Mouse (Mus musculus): ENCODE measurements around the gene Gpc5. TPM values are rescaled to one million over a fixed set of nuclear protein-coding genes. Genes with fewer than 3 reads are reported as not detected.

The Gpc5 gene
- polyA plus RNA-seq, 1 experiment from 2014 or later, result 15.4 TPM

- no peaks in the 10 kb centered on the region for H3K9me3 ChIP-seq (ENCODE audit: control insufficient read depth, low read length)
- peak; percentile 79 for ATAC-seq
- H3K4me1 ChIP-seq (ENCODE audit: control insufficient read depth, insufficient read depth, low read depth, low read length), result no peaks in the 10 kb centered on the region
- H3K4me2 ChIP-seq (ENCODE audit: low read length), result no peak overlapping the region
- H3K9ac ChIP-seq (ENCODE audit: low read depth, low read length), result no peak overlapping the region
- H3K27me3 ChIP-seq (replicated peaks; ENCODE audit: control insufficient read depth, insufficient read depth, low read length), result no peaks in the 10 kb centered on the region
- H3K36me3 ChIP-seq (ENCODE audit: control insufficient read depth, insufficient read depth, low read length), result no peaks in the 10 kb centered on the region
- 60% methylated on average over 7 of the region's 7 CpGs for WGBS
- H3K4me3 ChIP-seq (ENCODE audit: low read length), result no peak overlapping the region
- H3K27ac ChIP-seq (ENCODE audit: low read depth, low read length), result no peak overlapping the region
Measured at GRCm38 (mm10) chr14:115779382-115780177, 687.6 kb downstream of the Gpc5 start.

DNA sequence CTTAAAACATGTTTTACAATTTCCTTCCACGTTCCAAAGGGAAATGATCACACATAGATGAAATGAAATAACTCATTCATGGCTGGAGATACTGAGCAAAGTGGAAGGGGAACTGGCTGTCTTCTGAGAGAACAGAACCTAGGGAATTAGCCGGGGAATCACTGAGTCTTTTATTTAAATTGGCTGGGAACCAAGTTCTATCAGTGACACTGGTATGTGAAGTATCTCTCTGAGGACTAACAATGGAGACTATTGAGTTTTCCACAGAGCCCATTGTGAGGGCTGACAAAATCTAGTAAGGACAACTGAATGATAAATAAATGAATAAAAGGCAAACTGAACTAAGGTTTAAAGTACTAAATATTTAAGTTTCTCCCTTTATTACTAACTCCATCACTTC is 712.7 kb downstream of the Gpc5 start:
- Histone ChIP-seq H3K4me1 (ENCODE audit: control insufficient read depth, insufficient read depth, low read depth, low read length) (no peaks in the 10 kb centered on the region), H3K27me3 (replicated peaks; ENCODE audit: control insufficient read depth, insufficient read depth, low read length) (no peaks in the 10 kb centered on the region), H3K27ac (ENCODE audit: low read depth, low read length) (no peak overlapping the region), H3K9ac (ENCODE audit: low read depth, low read length) (no peak overlapping the region), H3K9me3 (ENCODE audit: control insufficient read depth, low read length) (no peaks in the 10 kb centered on the region), H3K36me3 (ENCODE audit: control insufficient read depth, insufficient read depth, low read length) (no peaks in the 10 kb centered on the region), H3K4me3 (ENCODE audit: low read length) (no peak overlapping the region), H3K4me2 (ENCODE audit: low read length) (no peak overlapping the region)
- WGBS, result 14% methylated on average over 2 of the region's 2 CpGs
- peak; percentile 50; the same call in 1 of the 2 replicates for ATAC-seq

- H3K9me3 ChIP-seq (ENCODE audit: control insufficient read depth, low read length), result no peaks in the 10 kb centered on the region
- H3K9ac ChIP-seq (ENCODE audit: low read depth, low read length), result no peak overlapping the region
- no peaks in the 10 kb centered on the region for H3K36me3 ChIP-seq (ENCODE audit: control insufficient read depth, insufficient read depth, low read length)
- no peaks in the 10 kb centered on the region for H3K4me1 ChIP-seq (ENCODE audit: control insufficient read depth, insufficient read depth, low read depth, low read length)
- no peak overlapping the region for H3K4me2 ChIP-seq (ENCODE audit: low read length)
- H3K4me3 ChIP-seq (ENCODE audit: low read length), result no peak overlapping the region
- no peak overlapping the region for H3K27ac ChIP-seq (ENCODE audit: low read depth, low read length)
- no peaks in the 10 kb centered on the region for H3K27me3 ChIP-seq (replicated peaks; ENCODE audit: control insufficient read depth, insufficient read depth, low read length)
- no peak for ATAC-seq
- WGBS, result 19% methylated on average over 1 of the region's 1 CpGs
Measured at GRCm38 (mm10) chr14:115819021-115819420, 727.0 kb downstream of the Gpc5 start.

GRCm38 (mm10) chr14:115821657-115822056 is 729.6 kb downstream of the Gpc5 start:
- Histone ChIP-seq H3K9ac (ENCODE audit: low read depth, low read length) (no peak overlapping the region), H3K27ac (ENCODE audit: low read depth, low read length) (no peak overlapping the region), H3K4me2 (ENCODE audit: low read length) (no peak overlapping the region), H3K9me3 (ENCODE audit: control insufficient read depth, low read length) (no peaks in the 10 kb centered on the region), H3K27me3 (replicated peaks; ENCODE audit: control insufficient read depth, insufficient read depth, low read length) (no peaks in the 10 kb centered on the region), H3K4me3 (ENCODE audit: low read length) (no peak overlapping the region), H3K36me3 (ENCODE audit: control insufficient read depth, insufficient read depth, low read length) (no peaks in the 10 kb centered on the region), H3K4me1 (ENCODE audit: control insufficient read depth, insufficient read depth, low read depth, low read length) (no peaks in the 10 kb centered on the region)
- 53% methylated on average over 7 of the region's 7 CpGs for WGBS
- peak; percentile 68; the same call in 1 of the 2 replicates for ATAC-seq

DNA sequence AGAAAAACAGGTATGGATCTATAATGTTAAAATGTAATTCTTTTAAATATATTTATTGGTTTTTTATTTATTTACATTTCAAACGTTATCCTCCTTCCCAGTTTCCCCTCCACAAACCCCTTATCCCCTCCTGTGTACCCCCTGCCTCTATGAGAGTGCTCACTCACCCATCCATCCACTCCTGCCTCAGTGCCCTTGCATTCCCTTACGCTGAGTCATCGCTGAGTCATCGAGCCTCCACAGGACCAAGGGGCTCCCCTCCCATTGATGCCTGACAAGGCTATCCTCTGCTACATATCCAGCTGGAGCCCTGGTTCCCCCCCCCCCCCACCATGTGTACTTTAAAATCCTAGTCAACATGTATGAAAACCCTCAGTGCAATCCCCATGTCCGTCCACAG is 738.5 kb downstream of the Gpc5 start:
- no peaks in the 10 kb centered on the region for H3K27me3 ChIP-seq (replicated peaks; ENCODE audit: control insufficient read depth, insufficient read depth, low read length)
- no peaks in the 10 kb centered on the region for H3K36me3 ChIP-seq (ENCODE audit: control insufficient read depth, insufficient read depth, low read length)
- H3K9ac ChIP-seq (ENCODE audit: low read depth, low read length), result no peak overlapping the region
- H3K27ac ChIP-seq (ENCODE audit: low read depth, low read length), result no peak overlapping the region
- WGBS, result 73% methylated on average over 5 of the region's 5 CpGs
- H3K4me1 ChIP-seq (ENCODE audit: control insufficient read depth, insufficient read depth, low read depth, low read length), result no peaks in the 10 kb centered on the region
- H3K4me3 ChIP-seq (ENCODE audit: low read length), result no peak overlapping the region
- no peak overlapping the region for H3K4me2 ChIP-seq (ENCODE audit: low read length)
- H3K9me3 ChIP-seq (ENCODE audit: control insufficient read depth, low read length), result no peaks in the 10 kb centered on the region
- ATAC-seq, result no peak

GRCm38 (mm10) chr14:115831219-115831755 is 739.3 kb downstream of the Gpc5 start:
- Histone ChIP-seq H3K4me1 (ENCODE audit: control insufficient read depth, insufficient read depth, low read depth, low read length) (no peaks in the 10 kb centered on the region), H3K9me3 (ENCODE audit: control insufficient read depth, low read length) (no peaks in the 10 kb centered on the region), H3K9ac (ENCODE audit: low read depth, low read length) (no peak overlapping the region), H3K4me2 (ENCODE audit: low read length) (no peak overlapping the region), H3K27me3 (replicated peaks; ENCODE audit: control insufficient read depth, insufficient read depth, low read length) (no peaks in the 10 kb centered on the region), H3K4me3 (ENCODE audit: low read length) (no peak overlapping the region), H3K27ac (ENCODE audit: low read depth, low read length) (no peak overlapping the region), H3K36me3 (ENCODE audit: control insufficient read depth, insufficient read depth, low read length) (no peaks in the 10 kb centered on the region)
- 0 out of 2 replicates have a peak, but pooled peaks have one; percentile 40 for ATAC-seq
- WGBS, result under 1% methylated on average over 7 of the region's 7 CpGs

DNA sequence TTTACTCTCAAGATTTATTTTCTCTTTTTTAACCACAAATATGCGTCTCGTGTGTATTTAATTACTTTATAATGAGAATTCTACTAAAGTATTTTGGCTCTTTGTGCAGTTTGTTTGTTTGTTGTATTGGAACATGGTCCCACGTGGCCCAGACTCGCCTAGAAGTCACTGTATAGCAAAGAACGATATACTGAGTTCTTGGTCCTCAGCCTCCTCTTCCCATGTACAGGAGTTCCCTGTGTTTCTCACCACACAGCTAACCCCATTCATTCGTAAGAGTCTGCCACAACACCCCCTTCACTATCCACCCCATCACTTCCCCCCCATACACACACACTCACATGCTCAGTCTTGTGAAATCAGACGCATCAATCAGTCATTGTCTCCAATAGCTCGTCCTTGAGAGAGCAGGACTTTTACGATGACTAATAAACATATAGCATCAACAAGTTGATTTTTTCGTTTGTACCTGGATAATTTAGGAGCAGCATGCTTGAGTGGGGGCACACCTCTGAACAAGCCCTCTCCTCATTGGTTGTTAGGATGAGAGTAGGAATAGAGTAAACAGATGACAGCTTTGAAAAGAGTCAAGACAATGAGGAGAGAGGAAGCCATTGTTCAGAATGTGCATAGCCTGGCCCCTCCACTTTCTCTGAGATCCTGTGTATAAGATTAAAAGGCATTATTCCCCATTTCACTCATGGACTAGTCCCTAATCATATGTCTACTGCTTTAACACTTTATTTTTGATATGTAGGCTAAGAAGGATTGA is 740.0 kb downstream of the Gpc5 start:
- Histone ChIP-seq H3K4me3 (ENCODE audit: low read length) (no peak overlapping the region), H3K4me1 (ENCODE audit: control insufficient read depth, insufficient read depth, low read depth, low read length) (no peaks in the 10 kb centered on the region), H3K27ac (ENCODE audit: low read depth, low read length) (no peak overlapping the region), H3K36me3 (ENCODE audit: control insufficient read depth, insufficient read depth, low read length) (no peaks in the 10 kb centered on the region), H3K27me3 (replicated peaks; ENCODE audit: control insufficient read depth, insufficient read depth, low read length) (no peaks in the 10 kb centered on the region), H3K9me3 (ENCODE audit: control insufficient read depth, low read length) (no peaks in the 10 kb centered on the region), H3K4me2 (ENCODE audit: low read length) (no peak overlapping the region), H3K9ac (ENCODE audit: low read depth, low read length) (no peak overlapping the region)
- 73% methylated on average over 10 of the region's 10 CpGs for WGBS
- peak; percentile 52; the same call in 1 of the 2 replicates for ATAC-seq

DNA sequence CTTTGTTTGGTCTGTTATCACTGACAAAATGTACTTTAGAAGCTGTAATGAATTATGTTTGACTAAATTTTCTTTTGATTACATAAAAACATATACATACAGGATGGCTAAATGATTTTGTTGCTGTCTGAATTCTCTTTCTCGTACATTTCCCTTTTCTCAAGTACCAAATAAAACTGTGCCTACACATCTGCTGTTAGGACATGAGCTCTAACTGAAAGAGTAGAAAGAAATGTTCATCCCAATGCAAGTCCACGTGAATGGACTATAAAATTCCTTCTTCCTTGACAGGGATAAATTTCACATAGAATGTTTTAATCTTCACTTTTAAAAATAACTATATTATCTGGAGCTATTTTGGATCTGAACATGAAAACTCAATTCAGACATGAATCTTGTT is 751.8 kb downstream of the Gpc5 start:
- H3K27ac ChIP-seq (ENCODE audit: low read depth, low read length), result no peak overlapping the region
- H3K9me3 ChIP-seq (ENCODE audit: control insufficient read depth, low read length), result no peaks in the 10 kb centered on the region
- no peak overlapping the region for H3K4me2 ChIP-seq (ENCODE audit: low read length)
- H3K27me3 ChIP-seq (replicated peaks; ENCODE audit: control insufficient read depth, insufficient read depth, low read length), result no peaks in the 10 kb centered on the region
- H3K4me3 ChIP-seq (ENCODE audit: low read length), result no peak overlapping the region
- WGBS, result 80% methylated on average over 2 of the region's 2 CpGs
- H3K36me3 ChIP-seq (ENCODE audit: control insufficient read depth, insufficient read depth, low read length), result no peaks in the 10 kb centered on the region
- no peaks in the 10 kb centered on the region for H3K4me1 ChIP-seq (ENCODE audit: control insufficient read depth, insufficient read depth, low read depth, low read length)
- no peak for ATAC-seq
- no peak overlapping the region for H3K9ac ChIP-seq (ENCODE audit: low read depth, low read length)

DNA sequence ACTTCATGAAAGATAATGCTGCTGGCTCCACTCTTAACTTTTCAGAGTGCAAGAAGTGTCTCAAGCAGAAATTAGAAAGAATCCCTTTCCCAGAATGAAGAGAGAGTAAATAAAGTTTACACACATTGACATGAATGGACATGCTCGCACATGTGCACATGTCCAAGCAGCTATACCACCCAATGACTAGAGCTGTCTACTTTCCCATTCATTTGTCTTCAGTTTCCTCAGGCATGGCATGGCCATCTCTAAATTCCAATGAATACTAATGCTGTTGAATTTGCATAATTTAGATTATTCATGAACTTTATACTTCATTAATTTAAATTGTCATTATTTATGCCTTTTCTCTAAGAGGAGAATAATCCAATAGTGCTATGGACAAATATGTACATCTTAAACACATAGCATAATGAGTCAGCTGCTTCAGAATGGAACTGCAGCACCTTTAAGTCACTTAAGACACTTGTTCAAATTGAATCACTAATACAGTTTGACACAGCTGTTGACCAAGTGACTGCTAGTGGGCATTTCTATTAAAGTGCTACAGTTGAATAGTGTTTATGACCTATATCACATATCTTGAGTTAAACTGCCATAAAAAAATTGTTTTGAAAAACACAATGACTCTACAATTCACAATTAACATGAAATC is 752.9 kb downstream of the Gpc5 start:
- H3K9ac ChIP-seq (ENCODE audit: low read depth, low read length), result no peak overlapping the region
- no peaks in the 10 kb centered on the region for H3K27me3 ChIP-seq (replicated peaks; ENCODE audit: control insufficient read depth, insufficient read depth, low read length)
- ATAC-seq, result no peak
- no peak overlapping the region for H3K4me3 ChIP-seq (ENCODE audit: low read length)
- no peak overlapping the region for H3K4me2 ChIP-seq (ENCODE audit: low read length)
- no peaks in the 10 kb centered on the region for H3K4me1 ChIP-seq (ENCODE audit: control insufficient read depth, insufficient read depth, low read depth, low read length)
- no peak overlapping the region for H3K27ac ChIP-seq (ENCODE audit: low read depth, low read length)
- 83% methylated on average over 1 of the region's 1 CpGs for WGBS
- no peaks in the 10 kb centered on the region for H3K36me3 ChIP-seq (ENCODE audit: control insufficient read depth, insufficient read depth, low read length)
- H3K9me3 ChIP-seq (ENCODE audit: control insufficient read depth, low read length), result no peaks in the 10 kb centered on the region

Measured in hindbrain, embryonic 16.5 days (tissue).